Mouse (Mus musculus) liver, postnatal 0 days (tissue): Measurements from ENCODE around the gene Trnau1ap.

Source experiments
- CTCF ChIP-seq: sonication (generic); IDR thresholded peaks from 2 replicates; pipeline ENCODE4 v1.5.1; 2016; ENCODE audit warnings: antibody characterized with exemption, low read depth
- EP300 ChIP-seq: IDR thresholded peaks from 2 replicates; pipeline ENCODE4 v1.6.1; 2016; ENCODE audit warnings: antibody characterized with exemption, low read depth, mild to moderate bottlenecking

- TF ChIP-seq EP300, result no peak
- no peak for TF ChIP-seq CTCF
These were observed 24.1 kb downstream of the Trnau1ap start for GRCm38 (mm10) chr4:132305276-132305675.
